Mouse (Mus musculus) ES-Bruce4 (cell line): Measurements from ENCODE around the gene Lmcd1.

Source experiments
- CTCF ChIP-seq: IDR thresholded peaks from one replicate; pipeline ENCODE4 v1.8.1; 2011; ENCODE audit warnings: low read depth, low read length
- POLR2A ChIP-seq: IDR thresholded peaks from one replicate; pipeline ENCODE4 v1.8.1; 2011; ENCODE audit warnings: low read length; ENCODE audit not compliant: insufficient read depth

DNA sequence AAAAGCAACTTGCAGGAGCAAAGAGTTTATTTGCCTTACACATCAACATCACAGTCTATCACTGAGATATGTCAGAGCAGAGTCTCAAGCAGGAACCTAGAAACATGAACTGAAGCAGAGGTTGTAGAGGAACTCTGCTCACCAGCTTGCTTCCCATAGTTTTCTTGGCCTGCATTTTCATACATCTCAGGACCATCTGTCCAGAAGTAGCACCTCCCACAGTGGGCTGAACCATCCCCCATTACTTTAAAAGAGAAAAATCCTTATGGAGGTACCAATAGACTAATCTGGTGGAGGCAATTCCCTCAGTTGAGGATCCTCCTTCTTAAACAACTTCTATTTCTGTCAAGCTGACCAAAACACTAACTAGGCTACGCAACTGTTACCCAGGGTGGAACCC lies 36.8 kb upstream of the Lmcd1 start:
- TF ChIP-seq POLR2A = no peak
- TF ChIP-seq CTCF = no peak
